Mouse (Mus musculus): Measurements from ENCODE around the gene Tspan18. TPM values are rescaled to one million over a fixed set of nuclear protein-coding genes. Genes with fewer than 3 reads are reported as not detected.

Tspan18 gene
- polyA plus RNA-seq, 1 experiment from 2014 or later, result 4.9 TPM

DNA sequence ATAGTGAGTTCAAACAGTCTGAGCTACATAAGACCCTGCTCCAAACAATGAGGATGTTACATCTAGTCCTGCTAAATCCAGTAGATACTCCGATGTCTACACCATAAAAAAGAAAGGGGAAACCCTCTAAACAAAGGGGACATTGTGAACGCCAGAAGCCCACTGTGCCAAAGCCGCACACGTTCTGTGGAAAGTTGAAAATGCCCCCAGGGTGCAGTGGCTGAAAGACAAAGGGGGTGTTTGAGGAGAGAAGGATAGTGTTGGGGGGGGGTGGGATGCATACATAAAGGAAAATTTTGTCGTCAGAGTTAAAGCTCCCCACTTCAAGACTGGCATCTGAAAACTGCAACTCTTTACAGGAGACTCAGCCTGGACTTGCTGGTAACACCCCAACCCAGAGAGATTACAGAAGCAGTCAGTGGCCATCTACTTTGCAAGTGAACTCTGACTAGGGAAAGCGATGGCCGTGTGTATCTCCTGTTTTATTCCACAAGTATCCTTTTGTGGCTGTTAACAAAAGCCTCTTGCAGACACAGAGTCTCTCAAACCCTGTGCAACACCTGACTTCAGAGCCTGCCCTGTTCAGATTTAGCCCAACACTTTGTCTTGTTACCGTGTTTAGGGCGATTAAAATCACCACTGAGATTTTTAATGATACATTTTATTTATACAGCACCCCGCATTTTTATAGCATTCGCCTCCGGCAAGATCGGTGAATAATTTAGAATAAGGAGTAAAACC, 42.9 kb downstream of the Tspan18 start:
- no peak for DNase-seq (ENCODE audit: low spot score)

DNA sequence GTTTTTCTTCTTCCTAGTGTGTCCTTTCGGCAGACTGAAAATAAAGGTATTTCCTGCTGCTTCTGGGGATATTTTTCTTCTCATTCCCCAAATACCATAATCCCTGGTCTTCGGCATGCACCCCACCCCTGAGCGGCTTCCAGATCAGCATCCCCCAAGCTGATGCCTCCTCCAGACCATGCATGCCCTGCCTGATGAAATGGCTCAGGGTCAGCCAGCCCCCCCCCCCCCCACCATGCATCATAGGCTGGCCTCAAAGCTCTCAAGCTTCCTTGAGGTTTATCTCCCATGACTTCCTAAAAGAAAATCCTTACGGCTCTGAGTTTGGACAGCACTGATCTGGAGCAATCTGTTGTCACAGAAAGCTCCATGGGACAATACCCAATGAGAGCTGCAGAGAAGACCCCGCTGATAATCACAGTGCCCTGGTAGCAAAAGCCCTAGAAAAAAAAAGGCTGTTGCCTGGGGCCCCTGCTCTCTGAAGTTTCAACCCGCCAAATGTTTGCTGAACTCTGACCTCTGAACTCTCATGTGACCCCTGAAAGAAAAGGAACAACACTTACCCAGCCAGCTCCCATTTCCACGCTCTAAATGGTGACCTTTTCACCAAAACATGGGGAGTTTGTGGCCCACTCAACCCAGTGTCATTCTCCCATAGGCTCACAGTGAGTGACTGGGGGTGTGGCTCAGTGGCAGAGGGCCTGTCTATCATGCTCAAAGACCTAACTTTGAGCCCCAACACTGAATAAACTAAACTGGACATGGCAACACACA, 43.8 kb downstream of the Tspan18 start:
- DNase-seq (ENCODE audit: low spot score), result no peak

DNA sequence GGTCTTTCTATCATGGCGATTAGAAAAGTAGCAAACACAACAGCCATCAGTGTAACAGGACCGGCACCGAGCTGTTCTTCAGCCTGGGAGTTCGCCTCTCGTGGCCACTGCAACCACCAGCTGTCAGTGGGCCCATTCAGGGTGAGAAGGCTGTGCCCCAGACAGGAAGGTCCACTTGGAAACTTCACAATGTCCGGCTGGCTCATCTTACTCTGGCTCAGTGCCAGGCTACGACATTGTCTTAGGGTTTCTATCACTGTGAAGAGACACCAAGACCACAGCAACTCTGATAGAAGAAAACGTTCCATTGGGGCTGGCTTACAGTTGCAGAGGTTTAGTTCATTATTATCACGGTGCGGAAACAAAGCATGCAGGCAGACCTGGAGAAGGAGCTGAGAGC, 45.1 kb downstream of the Tspan18 start:
- no peak for DNase-seq (ENCODE audit: low spot score)

DNA sequence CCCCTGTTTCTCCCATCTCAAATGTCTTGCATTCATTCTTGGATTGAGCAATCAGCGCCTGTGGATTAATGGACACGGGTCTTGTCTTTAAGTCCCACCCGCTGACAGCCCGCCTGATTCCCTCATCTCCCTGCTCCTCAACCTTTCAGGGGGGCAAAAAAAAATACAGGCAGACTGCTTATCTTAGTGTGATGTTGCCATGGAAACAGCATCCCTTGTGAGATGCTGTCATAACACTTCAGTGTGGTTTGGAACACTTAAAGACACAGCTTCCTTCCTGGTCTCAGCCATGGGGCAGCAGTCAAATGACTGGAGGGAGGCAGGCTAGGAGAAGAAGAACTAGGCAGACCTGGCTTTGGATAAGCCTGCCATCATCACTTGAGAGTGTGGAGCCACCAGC, 47.0 kb downstream of the Tspan18 start:
- DNase-seq (ENCODE audit: low spot score), result no peak

DNA sequence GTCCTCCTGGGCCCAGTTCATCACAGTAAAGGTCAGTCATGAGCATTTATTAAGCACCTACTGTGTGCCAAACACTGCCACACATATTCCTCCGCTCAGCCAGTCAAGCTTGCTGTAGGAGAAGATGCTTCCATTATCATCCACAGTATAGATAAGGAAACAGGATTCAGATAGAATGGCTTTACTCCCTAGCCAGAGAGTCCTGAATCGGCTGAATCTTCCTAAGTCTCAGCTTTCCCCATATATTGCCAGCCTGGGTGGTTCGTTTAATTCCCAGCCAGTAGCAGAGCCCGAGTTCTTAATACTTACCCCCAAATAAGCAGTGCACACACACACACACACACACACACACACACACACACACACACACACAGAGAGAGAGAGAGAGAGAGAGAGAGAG, 47.6 kb downstream of the Tspan18 start:
- DNase-seq (ENCODE audit: low spot score), result no peak

DNA sequence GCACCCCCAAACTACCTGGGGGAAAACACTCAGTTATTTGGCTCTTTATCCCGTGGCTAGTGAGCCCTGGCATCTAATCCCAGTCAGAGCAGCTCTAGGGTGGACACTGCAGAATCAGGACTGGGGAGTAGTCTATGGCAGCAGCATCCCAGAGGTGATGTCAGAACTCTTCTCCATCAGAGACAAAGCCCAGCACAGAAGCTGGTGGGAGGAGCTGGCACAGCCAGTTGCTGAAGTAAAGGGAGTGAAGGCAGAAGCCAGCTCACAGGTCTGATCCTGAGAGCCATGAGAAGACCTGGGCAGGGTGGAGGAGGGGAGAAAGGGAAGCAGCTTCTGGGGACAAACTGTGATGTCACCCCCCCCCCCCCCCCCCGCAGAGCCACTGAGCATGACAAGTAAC, 48.0 kb downstream of the Tspan18 start:
- no peak for DNase-seq (ENCODE audit: low spot score)

DNA sequence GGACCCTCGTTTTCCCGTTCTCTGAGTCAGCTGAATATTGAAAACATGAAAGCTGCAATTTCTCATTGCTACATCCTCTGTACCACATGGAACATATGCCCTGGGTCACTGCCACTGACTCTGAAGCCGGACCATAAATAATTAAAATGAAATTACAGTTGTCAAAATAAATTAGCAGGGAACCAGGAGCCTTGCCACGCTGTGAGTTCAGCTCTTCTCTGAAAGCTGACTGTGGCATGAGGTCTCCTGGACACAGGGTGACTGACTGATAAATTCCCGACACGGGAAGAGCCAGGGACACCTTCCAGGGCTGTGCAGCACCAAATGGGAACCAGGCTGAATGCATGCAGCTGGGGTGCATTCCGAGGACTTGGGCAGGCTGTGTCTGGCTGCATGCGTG, 48.5 kb downstream of the Tspan18 start:
- DNase-seq (ENCODE audit: low spot score), result no peak

DNA sequence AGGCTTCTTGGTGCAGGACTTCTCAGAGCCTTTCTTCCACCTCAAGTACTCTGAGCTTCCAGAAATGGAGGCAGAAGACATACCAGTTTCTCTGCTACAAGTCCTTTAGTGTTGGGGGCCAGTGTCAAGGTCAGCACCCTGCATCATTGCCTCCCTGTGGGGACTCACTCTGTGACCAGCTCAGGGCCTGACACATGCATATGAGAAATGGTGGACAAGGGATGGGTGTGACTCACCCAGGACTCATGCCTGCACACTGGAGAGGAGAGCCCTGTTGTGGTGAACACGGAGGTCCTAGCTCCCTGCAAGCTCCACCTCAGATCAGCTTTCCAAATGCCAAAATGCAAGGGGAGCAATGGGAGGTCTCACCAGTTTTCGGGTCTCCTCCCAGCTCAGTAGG, 49.7 kb downstream of the Tspan18 start:
- no peak for DNase-seq (ENCODE audit: low spot score)

DNA sequence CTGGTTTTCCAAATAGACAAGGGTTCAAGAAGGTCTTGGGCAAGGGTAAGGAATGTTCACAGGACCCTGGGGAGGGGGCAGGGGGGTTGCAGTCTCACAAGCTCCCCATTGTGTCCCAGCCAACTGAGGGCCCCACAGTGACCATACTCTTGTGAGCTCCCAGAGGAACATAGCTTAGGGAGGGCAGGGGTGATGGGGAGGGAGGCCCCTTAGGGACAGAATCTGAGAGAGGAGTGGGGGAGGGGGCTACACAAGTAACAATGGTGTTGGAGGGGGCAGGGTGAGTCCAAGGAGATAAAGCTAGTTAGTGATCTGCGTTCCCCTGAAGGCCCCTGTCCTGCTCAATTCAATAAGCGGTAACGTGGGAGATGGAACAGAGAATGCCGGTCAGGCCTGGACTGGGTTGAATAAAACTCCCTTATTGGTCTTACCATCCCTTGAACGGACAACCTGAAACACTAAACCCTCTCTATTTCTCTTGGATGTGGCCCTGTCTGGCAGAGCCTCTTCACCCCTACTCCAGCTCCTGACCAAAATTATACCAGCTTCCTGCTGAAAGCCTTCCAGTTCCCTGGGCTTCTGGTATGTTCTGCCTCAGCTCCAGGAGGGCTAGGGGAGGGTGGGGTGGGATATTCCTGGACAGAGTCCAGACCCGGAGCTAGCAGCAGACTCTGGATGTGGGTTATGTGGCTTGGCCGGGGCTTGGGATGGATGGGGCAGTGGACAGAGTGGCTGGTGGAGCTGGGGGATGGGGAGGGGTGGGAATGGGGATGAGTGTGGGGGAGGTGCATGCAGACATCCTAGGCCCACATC, 50.6 kb downstream of the Tspan18 start:
- no peak for DNase-seq (ENCODE audit: low spot score)

DNA sequence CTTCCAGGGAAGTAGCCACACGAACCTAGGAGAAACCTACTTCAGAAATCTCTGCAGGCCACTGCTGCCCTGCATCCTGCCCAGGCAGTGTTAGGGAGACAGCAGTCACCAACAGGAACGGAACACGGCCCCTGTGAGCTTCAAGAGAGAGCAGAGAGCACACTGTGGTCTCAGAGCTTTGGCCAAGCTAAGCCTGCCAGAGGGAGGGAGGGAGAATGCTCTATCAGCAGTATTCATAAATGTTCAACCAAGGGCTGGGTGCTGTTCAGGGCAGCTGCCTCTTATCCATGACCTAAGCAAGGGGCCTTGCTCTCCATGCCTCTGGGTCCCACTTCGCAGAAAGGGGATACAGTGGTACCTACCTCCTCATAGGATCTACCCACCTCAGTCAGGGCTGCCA, 51.7 kb downstream of the Tspan18 start:
- DNase-seq (ENCODE audit: low spot score), result no peak

DNA sequence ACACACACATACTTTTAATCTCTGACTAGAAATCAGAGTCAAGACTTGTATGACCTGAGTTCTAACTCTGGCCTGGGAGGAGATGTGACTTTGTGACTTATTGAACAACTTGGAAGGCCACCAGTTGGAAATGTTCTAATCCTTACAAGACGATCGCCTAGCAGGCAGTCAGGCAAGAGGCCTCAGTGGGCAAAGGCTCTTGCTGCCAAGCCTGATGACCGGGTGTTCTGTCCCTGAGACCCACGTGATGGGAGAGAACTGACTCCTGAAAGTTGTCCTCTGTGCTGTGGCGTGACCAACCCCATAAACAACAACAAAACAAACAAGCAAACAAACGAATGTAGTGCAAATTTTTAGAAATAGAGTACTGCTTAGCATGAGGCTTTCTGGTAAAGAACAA, 52.8 kb downstream of the Tspan18 start:
- no peak for DNase-seq (ENCODE audit: low spot score)

DNA sequence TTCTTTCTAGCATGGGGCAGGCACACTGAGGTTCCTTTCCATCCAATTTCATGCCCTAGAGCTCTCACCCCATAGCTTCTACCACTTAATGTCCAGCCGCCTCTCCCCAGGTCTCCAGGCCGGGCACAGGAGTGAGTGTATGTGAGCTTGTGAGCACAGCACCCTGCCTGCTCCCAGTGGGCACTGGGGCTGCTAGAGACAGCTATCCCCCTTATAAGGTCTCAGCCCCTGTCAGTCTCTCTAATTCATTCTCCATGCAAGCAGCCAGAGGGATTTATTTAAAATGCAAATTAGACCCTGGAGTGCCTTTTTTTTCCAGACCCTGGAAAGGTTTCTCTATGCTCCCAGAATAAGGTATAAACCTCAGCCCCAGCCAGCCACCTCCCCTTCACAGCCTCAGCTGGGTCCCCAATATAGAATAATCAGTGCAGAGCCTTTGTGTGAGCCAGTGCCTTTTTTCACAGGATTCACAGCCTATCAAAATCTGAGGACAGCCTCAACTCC, 54.1 kb downstream of the Tspan18 start:
- DNase-seq (ENCODE audit: low spot score), result no peak

DNA sequence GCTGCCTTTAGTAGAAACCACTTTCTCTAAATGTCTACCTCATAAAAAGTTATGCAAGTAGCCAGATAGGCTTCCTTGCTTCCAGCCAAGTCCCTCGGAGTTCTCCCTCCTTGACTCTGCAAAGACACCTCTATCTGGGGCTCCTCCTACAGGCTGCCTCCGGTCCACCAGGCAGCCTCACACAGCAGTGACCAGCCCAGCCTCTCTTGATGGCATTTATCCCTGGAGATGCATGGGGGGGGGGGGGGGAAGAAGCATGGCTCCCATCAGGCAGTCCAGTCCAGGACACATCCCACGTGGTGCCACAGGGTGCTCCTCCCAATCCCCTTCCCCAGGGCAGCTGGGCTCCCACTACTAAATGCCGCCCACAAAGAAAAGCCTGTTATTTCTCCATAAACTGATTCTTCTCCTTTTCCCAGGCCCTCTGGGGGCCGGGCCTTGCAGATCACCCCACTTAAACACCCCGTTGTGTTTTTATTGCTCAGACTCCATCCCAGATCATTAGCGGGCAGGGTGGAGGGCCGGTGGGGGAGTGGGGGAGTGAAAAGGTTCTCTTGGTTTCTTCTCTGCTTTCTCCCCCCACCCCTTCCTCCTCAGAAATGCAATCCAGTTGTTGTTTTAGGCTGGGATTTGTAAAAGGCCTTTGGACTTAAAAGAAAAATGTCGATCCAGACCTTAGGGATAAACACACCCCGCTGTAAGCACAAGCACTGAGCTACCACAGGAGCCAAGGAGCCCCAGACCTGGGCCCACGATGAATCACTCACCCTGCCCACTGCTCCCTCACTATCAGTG, 55.9 kb downstream of the Tspan18 start:
- no peak for DNase-seq (ENCODE audit: low spot score)

DNA sequence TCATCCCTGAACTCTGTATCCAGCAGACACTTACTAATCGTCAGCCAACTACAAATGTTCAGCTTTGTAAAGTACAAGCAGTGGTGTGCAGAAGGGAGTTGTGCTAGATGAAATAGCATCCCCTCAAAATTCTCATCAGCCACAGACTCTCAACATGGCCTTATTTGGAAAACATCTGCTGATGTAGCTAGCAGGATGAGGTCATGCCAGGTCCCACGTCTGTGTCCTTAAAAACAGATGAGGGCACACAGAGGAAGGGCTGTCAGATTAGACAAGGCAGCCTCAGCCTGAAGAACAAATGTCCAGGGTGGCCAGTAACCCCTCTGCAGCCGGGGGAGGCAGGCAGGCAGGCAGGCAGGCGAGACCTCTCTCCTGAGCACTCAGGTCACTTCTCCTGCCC, 56.8 kb downstream of the Tspan18 start:
- no peak for DNase-seq (ENCODE audit: low spot score)

DNA sequence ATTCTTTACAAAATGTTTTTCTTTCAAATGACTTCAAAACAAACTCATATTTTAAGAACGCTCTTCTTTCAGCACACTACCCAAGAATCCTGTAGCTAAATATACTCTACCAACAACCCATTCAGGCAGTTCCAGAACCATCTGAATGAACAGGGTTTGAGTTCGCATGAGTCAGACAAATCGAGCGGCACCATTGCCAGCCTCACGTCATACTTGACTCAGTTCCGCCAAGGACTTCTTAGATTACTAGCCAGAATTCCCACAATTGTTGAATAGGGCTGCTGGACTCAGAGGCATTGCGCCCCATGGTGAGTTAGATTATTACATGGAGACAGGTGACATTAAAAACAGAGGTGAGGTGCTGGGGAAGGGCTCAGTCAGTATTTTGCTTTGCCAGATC, 58.3 kb downstream of the Tspan18 start:
- no peak for DNase-seq (ENCODE audit: low spot score)

DNA sequence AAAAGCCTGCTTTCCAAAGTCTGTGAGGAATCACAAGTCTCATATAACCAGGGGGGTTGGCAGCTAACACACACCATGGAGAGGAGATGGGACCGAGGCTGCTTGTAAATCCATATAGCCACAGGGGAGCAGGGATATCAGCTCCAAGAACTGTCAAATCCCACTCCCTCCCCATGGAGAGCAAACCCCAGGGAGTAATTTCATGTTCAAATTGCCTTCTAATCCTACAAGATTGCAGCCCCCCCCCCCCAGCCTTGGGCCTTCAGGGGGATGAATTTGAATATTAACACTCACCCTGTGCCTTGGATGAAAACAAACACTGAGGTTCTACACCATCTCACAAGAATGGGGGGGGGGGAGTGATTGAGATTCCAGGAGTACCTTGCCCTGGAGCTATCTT, 60.4 kb downstream of the Tspan18 start:
- DNase-seq (ENCODE audit: low spot score), result no peak

DNA sequence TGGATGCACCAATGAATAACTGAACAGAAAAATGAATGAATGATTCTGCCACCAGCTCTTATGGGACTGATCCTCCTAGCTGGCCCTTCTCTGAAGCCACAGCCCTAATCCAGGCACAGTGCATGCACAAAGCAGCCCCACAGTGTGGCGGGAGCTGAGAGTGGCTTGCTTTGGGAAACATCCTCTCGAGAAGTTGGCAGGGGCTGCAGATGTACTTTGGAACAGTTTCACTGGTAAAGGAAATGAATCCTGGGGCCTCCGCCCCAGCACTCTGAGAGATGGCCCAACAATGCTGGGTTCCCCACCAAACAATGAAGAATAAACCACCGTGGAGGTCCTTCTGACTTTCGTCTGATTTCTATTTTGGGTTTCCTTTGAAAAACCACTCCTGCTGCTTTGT, 64.2 kb downstream of the Tspan18 start:
- no peak for DNase-seq (ENCODE audit: low spot score)

DNA sequence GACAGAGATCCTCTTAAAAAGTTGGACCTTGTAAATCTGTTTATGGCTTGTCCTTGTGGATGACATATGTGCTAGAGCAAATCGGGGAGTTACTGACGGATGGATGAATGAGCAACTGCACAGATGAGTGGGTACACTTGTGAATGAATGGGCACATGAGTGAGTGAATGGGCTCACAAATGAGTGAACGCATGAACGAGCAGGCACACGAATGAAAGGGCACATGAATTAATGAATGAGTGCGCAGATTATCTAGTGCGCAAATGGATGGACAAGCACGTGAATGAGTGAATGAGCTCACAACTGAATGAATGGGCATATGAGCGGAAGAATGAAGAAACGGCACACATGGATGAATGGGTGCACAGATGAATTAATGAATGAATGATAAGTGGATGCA, 64.7 kb downstream of the Tspan18 start:
- DNase-seq (ENCODE audit: low spot score), result no peak

DNA sequence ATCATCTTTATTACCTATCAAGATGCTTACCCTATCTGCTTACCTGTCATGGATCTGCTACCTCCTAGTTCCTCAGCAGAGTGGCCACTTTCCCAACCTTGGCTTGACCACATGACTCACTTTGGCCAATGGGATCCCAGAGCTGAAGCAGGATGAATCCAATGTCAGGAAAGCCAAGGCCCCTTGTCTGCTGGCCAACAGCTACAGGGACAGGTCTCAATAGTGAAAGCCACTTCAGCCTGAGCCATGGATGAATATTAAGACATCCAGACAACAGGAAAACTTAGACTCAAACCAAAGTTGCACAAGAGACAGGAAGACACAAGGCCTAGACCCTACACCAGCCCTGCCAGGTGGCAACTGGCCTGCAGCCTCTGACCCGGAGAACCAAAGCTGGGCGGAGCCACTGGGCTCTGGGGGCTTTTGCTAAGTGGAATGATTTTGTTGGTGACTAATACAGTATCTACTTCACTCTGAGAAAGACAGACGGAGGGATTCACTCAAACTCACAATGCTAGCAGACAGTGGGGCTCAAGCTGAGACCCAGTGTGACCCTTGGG, 65.5 kb downstream of the Tspan18 start:
- DNase-seq (ENCODE audit: low spot score), result no peak

DNA sequence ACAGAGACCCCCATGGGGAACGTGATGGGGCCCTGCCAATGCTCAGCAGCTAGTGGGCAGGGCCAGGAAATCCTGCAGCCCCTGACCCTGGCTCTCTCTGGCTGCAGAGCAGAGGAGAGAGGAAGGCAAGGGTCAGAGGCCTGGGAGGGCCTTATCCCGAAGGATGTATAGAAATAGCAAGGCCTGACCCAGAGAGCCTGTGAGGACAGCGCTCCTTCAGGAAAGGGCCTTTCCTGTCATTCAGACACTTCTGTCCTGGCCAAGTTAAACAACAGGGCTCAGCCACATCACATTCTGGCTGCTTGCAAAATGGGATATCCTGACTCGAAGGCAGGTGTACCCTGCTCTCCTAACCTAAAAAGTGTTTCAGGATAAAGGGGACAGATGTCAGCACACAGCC, 66.5 kb downstream of the Tspan18 start:
- DNase-seq (ENCODE audit: low spot score), result no peak

Measured in thymus, postnatal 0 days (tissue).